Mouse (Mus musculus): ENCODE measurements around the gene Acat1. TPM values are rescaled to one million over a fixed set of nuclear protein-coding genes. Genes with fewer than 3 reads are reported as not detected.

The Acat1 gene
- polyA plus RNA-seq, 1 experiment from 2014 or later = 242 TPM

DNA sequence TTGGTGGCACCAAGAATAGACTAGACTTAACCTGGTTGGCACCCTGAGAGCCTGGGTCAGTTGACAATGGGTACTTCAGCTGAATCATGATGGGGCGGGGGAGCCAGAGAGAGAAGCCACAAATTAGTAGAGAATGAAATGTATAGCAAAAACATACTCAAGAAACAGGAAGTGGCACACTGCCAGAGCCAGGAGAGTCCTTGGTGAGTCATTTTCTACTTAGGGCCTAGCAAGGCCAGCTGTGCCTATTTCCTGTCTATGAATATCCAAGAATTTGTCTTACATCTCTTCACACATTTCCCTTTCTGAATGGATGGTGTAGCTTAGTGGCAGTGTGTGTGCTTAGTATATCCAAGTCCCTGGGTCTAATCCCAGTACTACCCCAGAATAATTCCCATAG is 6.8 kb downstream of the Acat1 start:
- Histone ChIP-seq H3K27ac (ENCODE audit: low read length) (peak overlapping the region; percentile 47; the same call in 1 of the 2 replicates), H3K9me3 (replicated peaks; ENCODE audit: control insufficient read depth, low read length) (no peaks in the 10 kb centered on the region), H3K4me1 (ENCODE audit: control insufficient read depth, insufficient read depth, low read length) (peaks cover 23% of the 10 kb centered on the region), H3K9ac (ENCODE audit: low read length) (no peak overlapping the region), H3K36me3 (ENCODE audit: control insufficient read depth, insufficient read depth) (no peaks in the 10 kb centered on the region), H3K4me2 (ENCODE audit: low read depth, low read length) (no peak overlapping the region), H3K27me3 (ENCODE audit: control insufficient read depth, insufficient read depth, low read length) (no peaks in the 10 kb centered on the region), H3K4me3 (ENCODE audit: low read length) (no peak overlapping the region)
- ATAC-seq (replicated peaks; ENCODE audit: extremely low read depth, insufficient read depth, low FRiP score) = no peak
- 73% methylated on average over 1 of the region's 1 CpGs for WGBS

DNA sequence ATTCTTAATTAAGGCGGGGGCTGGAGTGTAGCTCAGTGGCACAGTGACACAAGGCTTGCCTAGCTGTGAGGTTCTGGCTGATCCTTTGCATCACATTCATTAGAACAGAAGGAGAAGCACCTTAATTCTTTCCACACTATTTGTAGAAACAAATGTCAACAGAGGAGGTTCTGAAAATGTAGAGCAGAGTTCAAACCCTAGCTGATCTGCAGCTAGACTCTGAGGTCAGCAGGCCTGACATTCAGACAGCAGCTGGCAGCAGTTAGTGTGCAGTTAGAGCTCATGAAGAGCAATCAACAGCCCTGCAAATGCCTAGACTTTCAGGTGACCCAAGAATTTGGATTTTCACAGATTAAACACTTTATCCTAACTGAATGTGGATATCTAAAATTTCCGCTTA is 8.6 kb downstream of the Acat1 start:
- Histone ChIP-seq H3K9me3 (replicated peaks; ENCODE audit: control insufficient read depth, low read length) (no peaks in the 10 kb centered on the region), H3K4me2 (ENCODE audit: low read depth, low read length) (no peak overlapping the region), H3K4me1 (ENCODE audit: control insufficient read depth, insufficient read depth, low read length) (peaks cover 21% of the 10 kb centered on the region), H3K36me3 (ENCODE audit: control insufficient read depth, insufficient read depth) (peaks cover 3% of the 10 kb centered on the region; the same call in 1 of the 2 replicates), H3K4me3 (ENCODE audit: low read length) (no peak overlapping the region), H3K27ac (ENCODE audit: low read length) (peak overlapping the region; percentile 32), H3K9ac (ENCODE audit: low read length) (no peak overlapping the region), H3K27me3 (ENCODE audit: control insufficient read depth, insufficient read depth, low read length) (no peaks in the 10 kb centered on the region)
- no peak for ATAC-seq (replicated peaks; ENCODE audit: extremely low read depth, insufficient read depth, low FRiP score)
- 79% methylated on average over 2 of the region's 2 CpGs for WGBS

DNA sequence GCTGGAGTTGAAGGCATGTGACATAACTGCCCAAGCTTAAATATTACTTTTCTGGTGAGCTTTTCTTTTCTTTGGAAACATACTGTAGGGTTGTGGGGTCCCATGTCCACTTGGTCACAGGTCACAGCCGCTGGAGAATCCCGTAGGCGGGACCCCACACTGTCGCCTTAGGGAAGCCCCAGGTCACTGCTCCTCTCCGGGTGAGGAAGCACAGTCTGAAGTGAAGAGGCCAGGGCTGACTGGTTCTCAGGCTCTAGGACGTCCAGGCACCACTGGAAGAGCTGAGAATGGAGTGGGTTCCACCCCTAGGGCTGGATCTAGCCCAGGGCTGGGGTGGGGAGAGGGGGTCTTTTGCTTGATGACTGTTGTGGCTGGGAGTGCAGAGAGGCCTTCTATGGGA is 11.6 kb downstream of the Acat1 start:
- no peaks in the 10 kb centered on the region for H3K27me3 ChIP-seq (ENCODE audit: control insufficient read depth, insufficient read depth, low read length)
- WGBS = 76% methylated on average over 6 of the region's 6 CpGs
- H3K4me3 ChIP-seq (ENCODE audit: low read length) = no peak overlapping the region
- H3K27ac ChIP-seq (ENCODE audit: low read length) = no peak overlapping the region
- peaks cover 16% of the 10 kb centered on the region for H3K36me3 ChIP-seq (ENCODE audit: control insufficient read depth, insufficient read depth)
- H3K4me2 ChIP-seq (ENCODE audit: low read depth, low read length) = no peak overlapping the region
- no peaks in the 10 kb centered on the region for H3K9me3 ChIP-seq (replicated peaks; ENCODE audit: control insufficient read depth, low read length)
- ATAC-seq (replicated peaks; ENCODE audit: extremely low read depth, insufficient read depth, low FRiP score) = no peak
- peaks cover 10% of the 10 kb centered on the region for H3K4me1 ChIP-seq (ENCODE audit: control insufficient read depth, insufficient read depth, low read length)
- no peak overlapping the region for H3K9ac ChIP-seq (ENCODE audit: low read length)

DNA sequence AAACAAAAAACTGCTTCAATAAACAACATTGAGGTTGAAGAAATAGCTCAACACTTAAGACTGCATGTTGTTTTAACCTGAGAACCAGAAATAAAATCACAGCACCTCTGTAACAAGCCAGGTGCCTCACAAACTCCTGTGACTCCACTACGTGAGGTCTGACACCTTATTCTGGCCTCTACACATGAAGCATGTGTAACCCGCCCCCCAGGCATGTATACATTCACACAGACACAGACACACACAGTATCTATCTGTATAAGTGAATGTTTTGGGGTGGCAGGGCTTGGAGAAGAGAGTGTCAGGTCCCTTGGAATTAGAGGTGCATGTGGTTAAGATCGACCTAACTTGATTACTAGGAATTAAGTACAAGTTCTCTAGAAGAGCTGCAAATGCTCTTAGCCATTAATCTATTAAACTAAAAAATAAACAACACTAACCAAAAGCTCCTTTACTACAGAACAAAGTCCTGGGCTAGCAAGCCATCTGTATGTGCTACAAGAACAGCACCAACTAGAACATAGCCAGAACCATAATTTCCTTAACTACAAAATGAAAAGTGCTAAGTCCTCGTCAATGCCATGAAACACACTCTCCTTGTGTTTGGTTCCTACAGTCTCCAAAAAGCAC is 13.1 kb downstream of the Acat1 start:
- H3K9me3 ChIP-seq (replicated peaks; ENCODE audit: control insufficient read depth, low read length) = no peaks in the 10 kb centered on the region
- ATAC-seq (replicated peaks; ENCODE audit: extremely low read depth, insufficient read depth, low FRiP score) = no peak
- H3K4me1 ChIP-seq (ENCODE audit: control insufficient read depth, insufficient read depth, low read length) = peaks cover 4% of the 10 kb centered on the region
- H3K27me3 ChIP-seq (ENCODE audit: control insufficient read depth, insufficient read depth, low read length) = no peaks in the 10 kb centered on the region
- WGBS = 89% methylated on average over 4 of the region's 4 CpGs
- H3K4me3 ChIP-seq (ENCODE audit: low read length) = no peak overlapping the region
- H3K4me2 ChIP-seq (ENCODE audit: low read depth, low read length) = no peak overlapping the region
- no peak overlapping the region for H3K27ac ChIP-seq (ENCODE audit: low read length)
- peaks cover 22% of the 10 kb centered on the region for H3K36me3 ChIP-seq (ENCODE audit: control insufficient read depth, insufficient read depth)
- no peak overlapping the region for H3K9ac ChIP-seq (ENCODE audit: low read length)

GRCm38 (mm10) chr9:53594764-53595163 is 15.4 kb downstream of the Acat1 start:
- H3K27me3 ChIP-seq (ENCODE audit: control insufficient read depth, insufficient read depth, low read length) = no peaks in the 10 kb centered on the region
- no peak overlapping the region for H3K4me2 ChIP-seq (ENCODE audit: low read depth, low read length)
- no peak overlapping the region for H3K4me3 ChIP-seq (ENCODE audit: low read length)
- WGBS = 19% methylated on average over 3 of the region's 3 CpGs
- H3K9ac ChIP-seq (ENCODE audit: low read length) = no peak overlapping the region
- H3K4me1 ChIP-seq (ENCODE audit: control insufficient read depth, insufficient read depth, low read length) = no peaks in the 10 kb centered on the region
- H3K9me3 ChIP-seq (replicated peaks; ENCODE audit: control insufficient read depth, low read length) = no peaks in the 10 kb centered on the region
- H3K36me3 ChIP-seq (ENCODE audit: control insufficient read depth, insufficient read depth) = peaks cover 29% of the 10 kb centered on the region
- no peak for ATAC-seq (replicated peaks; ENCODE audit: extremely low read depth, insufficient read depth, low FRiP score)
- no peak overlapping the region for H3K27ac ChIP-seq (ENCODE audit: low read length)

GRCm38 (mm10) chr9:53581870-53582269 is 28.3 kb downstream of the Acat1 start:
- H3K9me3 ChIP-seq (replicated peaks; ENCODE audit: control insufficient read depth, low read length) = no peaks in the 10 kb centered on the region
- H3K4me2 ChIP-seq (ENCODE audit: low read depth, low read length) = no peak overlapping the region
- 84% methylated on average over 4 of the region's 4 CpGs for WGBS
- H3K27ac ChIP-seq (ENCODE audit: low read length) = no peak overlapping the region
- peaks cover 58% of the 10 kb centered on the region for H3K36me3 ChIP-seq (ENCODE audit: control insufficient read depth, insufficient read depth)
- no peak for ATAC-seq (replicated peaks; ENCODE audit: extremely low read depth, insufficient read depth, low FRiP score)
- no peaks in the 10 kb centered on the region for H3K4me1 ChIP-seq (ENCODE audit: control insufficient read depth, insufficient read depth, low read length)
- H3K27me3 ChIP-seq (ENCODE audit: control insufficient read depth, insufficient read depth, low read length) = no peaks in the 10 kb centered on the region
- H3K4me3 ChIP-seq (ENCODE audit: low read length) = no peak overlapping the region
- H3K9ac ChIP-seq (ENCODE audit: low read length) = no peak overlapping the region

DNA sequence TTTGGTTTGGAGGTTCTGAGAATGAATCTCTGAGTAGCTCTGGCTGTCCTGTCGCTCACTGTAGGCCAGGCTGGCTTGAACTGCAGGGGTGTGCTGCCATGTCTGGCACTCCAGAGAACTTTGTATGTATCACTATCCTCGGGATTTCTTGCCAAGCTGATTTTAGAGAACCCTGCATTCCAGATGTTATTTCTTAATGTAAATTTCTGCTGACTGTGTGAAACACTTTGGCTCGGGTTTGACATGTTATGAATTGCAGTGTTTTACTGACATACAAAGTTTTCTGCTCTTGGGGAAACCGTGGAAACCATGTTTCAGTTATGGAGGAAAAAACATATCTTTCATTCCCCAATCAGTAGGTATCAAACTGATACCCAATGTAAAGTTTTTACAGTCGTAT is 34.5 kb downstream of the Acat1 start:
- peaks cover 29% of the 10 kb centered on the region for H3K36me3 ChIP-seq (ENCODE audit: control insufficient read depth, insufficient read depth)
- 73% methylated on average over 5 of the region's 5 CpGs for WGBS

GRCm38 (mm10) chr9:53572516-53573307 is 37.5 kb downstream of the Acat1 start:
- Histone ChIP-seq H3K4me2 (ENCODE audit: low read depth, low read length) (no peak overlapping the region), H3K36me3 (ENCODE audit: control insufficient read depth, insufficient read depth) (peaks cover 39% of the 10 kb centered on the region), H3K27me3 (ENCODE audit: control insufficient read depth, insufficient read depth, low read length) (no peaks in the 10 kb centered on the region), H3K9me3 (replicated peaks; ENCODE audit: control insufficient read depth, low read length) (no peaks in the 10 kb centered on the region), H3K4me3 (ENCODE audit: low read length) (no peak overlapping the region), H3K4me1 (ENCODE audit: control insufficient read depth, insufficient read depth, low read length) (no peaks in the 10 kb centered on the region), H3K9ac (ENCODE audit: low read length) (no peak overlapping the region), H3K27ac (ENCODE audit: low read length) (no peak overlapping the region)
- ATAC-seq (replicated peaks; ENCODE audit: extremely low read depth, insufficient read depth, low FRiP score) = no peak
- 72% methylated on average over 7 of the region's 7 CpGs for WGBS

More for the DNA sequence above, 34.5 kb downstream of the Acat1 start:
- no peaks in the 10 kb centered on the region for H3K4me1 ChIP-seq (ENCODE audit: control insufficient read depth, insufficient read depth, low read length)
- ATAC-seq (replicated peaks; ENCODE audit: extremely low read depth, insufficient read depth, low FRiP score) = no peak
- no peaks in the 10 kb centered on the region for H3K27me3 ChIP-seq (ENCODE audit: control insufficient read depth, insufficient read depth, low read length)
- no peak overlapping the region for H3K27ac ChIP-seq (ENCODE audit: low read length)
- H3K4me3 ChIP-seq (ENCODE audit: low read length) = no peak overlapping the region
- no peak overlapping the region for H3K9ac ChIP-seq (ENCODE audit: low read length)
- no peak overlapping the region for H3K4me2 ChIP-seq (ENCODE audit: low read depth, low read length)
- no peaks in the 10 kb centered on the region for H3K9me3 ChIP-seq (replicated peaks; ENCODE audit: control insufficient read depth, low read length)

GRCm38 (mm10) chr9:53570662-53571061 is 39.5 kb downstream of the Acat1 start:
- no peaks in the 10 kb centered on the region for H3K4me1 ChIP-seq (ENCODE audit: control insufficient read depth, insufficient read depth, low read length)
- no peaks in the 10 kb centered on the region for H3K27me3 ChIP-seq (ENCODE audit: control insufficient read depth, insufficient read depth, low read length)
- H3K27ac ChIP-seq (ENCODE audit: low read length) = no peak overlapping the region
- H3K36me3 ChIP-seq (ENCODE audit: control insufficient read depth, insufficient read depth) = peaks cover 49% of the 10 kb centered on the region
- no peaks in the 10 kb centered on the region for H3K9me3 ChIP-seq (replicated peaks; ENCODE audit: control insufficient read depth, low read length)
- H3K4me2 ChIP-seq (ENCODE audit: low read depth, low read length) = no peak overlapping the region
- ATAC-seq (replicated peaks; ENCODE audit: extremely low read depth, insufficient read depth, low FRiP score) = no peak
- no peak overlapping the region for H3K9ac ChIP-seq (ENCODE audit: low read length)
- 84% methylated on average over 6 of the region's 6 CpGs for WGBS
- H3K4me3 ChIP-seq (ENCODE audit: low read length) = no peak overlapping the region
